11 mouse cellular contexts compared by ENCODE assay signal in genomic region chr19:26613665-26614064, GRCm38 (mm10). TPM values are rescaled to one million over a fixed set of nuclear protein-coding genes. Genes with fewer than 3 reads are reported as not detected.
DNase-seq lines count a peak whose midpoint lies in the region; ATAC-seq and TF ChIP-seq lines count a peak whose summit lies in the region.
"Had no signal": no experiment of that assay in that cellular context is flagged by ENCODE, and none has a peak within 500 bp of the region (broad histone marks: within the 10 kb centered on the region; RNA-seq: fewer than 3 reads in every experiment).

No protein-coding gene starts in this region.

- no peak for DNase-seq in testis, postnatal 10 days (ENCODE audit: low spot score)
- DNase-seq in heart, postnatal 0 days (ENCODE audit: low spot score): peak; percentile 30
- no peak for DNase-seq in liver, postnatal 0 days
- no peak for DNase-seq in left cerebral cortex, adult 11 months (ENCODE audit: low spot score)
- DNase-seq in midbrain, embryonic 14.5 days: no peak
- DNase-seq: cerebellum, postnatal 10 days; thymus, postnatal 14 days had no signal

- TF ChIP-seq EP300 in heart, postnatal 0 days (IDR thresholded peaks at IDR 0.05; ENCODE audit: low read depth): no peak
- TF ChIP-seq EP300 in liver, postnatal 0 days (IDR thresholded peaks at IDR 0.05; ENCODE audit: low read depth): no peak

- ATAC-seq in heart, postnatal 0 days (ENCODE audit: insufficient read depth, low read depth): peak; percentile 24; the same call in 1 of the 2 replicates
- no peak for ATAC-seq in liver, postnatal 0 days
- no peak for ATAC-seq in CD4-positive, CD25-positive, alpha-beta regulatory T cell, adult 4 months
- no peak for ATAC-seq in midbrain, embryonic 14.5 days (ENCODE audit: low FRiP score, low TSS enrichment)
- ATAC-seq: Patski had no signal

- no peak overlapping the region for H3K4me3 ChIP-seq in testis, adult 2 months (ENCODE audit: control insufficient read depth, low read depth, low read length)
- no peak overlapping the region for H3K4me3 ChIP-seq in heart, postnatal 0 days (ENCODE audit: low read depth, low read length)
- H3K4me3 ChIP-seq in liver, postnatal 0 days (ENCODE audit: low read depth, low read length): no peak overlapping the region
- H3K4me3 ChIP-seq in midbrain, embryonic 14.5 days (replicated peaks; ENCODE audit: low read depth, low read length): no peak overlapping the region
- H3K4me3 ChIP-seq: limb, embryonic 15.5 days had no signal

- peak overlapping the region; percentile 56 for H3K27ac ChIP-seq in testis, adult 2 months (ENCODE audit: control insufficient read depth, insufficient read depth, low read depth, low read length)
- H3K27ac ChIP-seq in heart, postnatal 0 days (ENCODE audit: low read depth): peak overlapping the region; percentile 60
- peak overlapping the region; percentile 16; the same call in 1 of the 2 replicates for H3K27ac ChIP-seq in liver, postnatal 0 days (ENCODE audit: low read depth)
- no peak overlapping the region for H3K27ac ChIP-seq in midbrain, embryonic 14.5 days (replicated peaks; ENCODE audit: low read depth, low read length)
- H3K27ac ChIP-seq: limb, embryonic 15.5 days had no signal

- no peak for TF ChIP-seq CTCF in testis, adult 2 months (IDR thresholded peaks at IDR 0.05; ENCODE audit: control insufficient read depth, insufficient read depth, insufficient replicate concordance, low read depth, low read length)
- TF ChIP-seq CTCF in heart, postnatal 0 days (IDR thresholded peaks at IDR 0.05; ENCODE audit: low read depth): no peak
- no peak for TF ChIP-seq CTCF in liver, postnatal 0 days (IDR thresholded peaks at IDR 0.05; ENCODE audit: low read depth)

- no peaks in the 10 kb centered on the region for H3K36me3 ChIP-seq in testis, adult 2 months (ENCODE audit: control insufficient read depth, insufficient read depth, low read length)
- H3K36me3 ChIP-seq in heart, postnatal 0 days (replicated peaks; ENCODE audit: control insufficient read depth, insufficient read depth, low read length): no peaks in the 10 kb centered on the region
- H3K36me3 ChIP-seq in liver, postnatal 0 days (replicated peaks; ENCODE audit: insufficient read depth, low read length): no peaks in the 10 kb centered on the region
- H3K36me3 ChIP-seq in midbrain, embryonic 14.5 days (ENCODE audit: control insufficient read depth, insufficient read depth, low read length): no peaks in the 10 kb centered on the region
- H3K36me3 ChIP-seq: limb, embryonic 15.5 days had no signal

- no peaks in the 10 kb centered on the region for H3K27me3 ChIP-seq in testis, adult 2 months (ENCODE audit: control insufficient read depth, insufficient read depth, low read length)
- no peaks in the 10 kb centered on the region for H3K27me3 ChIP-seq in heart, postnatal 0 days (ENCODE audit: control insufficient read depth, insufficient read depth, low read length)
- no peaks in the 10 kb centered on the region for H3K27me3 ChIP-seq in liver, postnatal 0 days (ENCODE audit: insufficient read depth, low read length)
- no peaks in the 10 kb centered on the region for H3K27me3 ChIP-seq in midbrain, embryonic 14.5 days (ENCODE audit: control insufficient read depth, insufficient read depth, low read length)
- H3K27me3 ChIP-seq: limb, embryonic 15.5 days; Patski had no signal

- no peaks in the 10 kb centered on the region for H3K9me3 ChIP-seq in heart, postnatal 0 days (replicated peaks; ENCODE audit: control insufficient read depth, low read length)
- no peaks in the 10 kb centered on the region for H3K9me3 ChIP-seq in liver, postnatal 0 days (ENCODE audit: low read length)
- no peaks in the 10 kb centered on the region for H3K9me3 ChIP-seq in midbrain, embryonic 14.5 days (ENCODE audit: control insufficient read depth, low read length)
- H3K9me3 ChIP-seq: limb, embryonic 15.5 days had no signal

- H3K4me2 ChIP-seq in heart, postnatal 0 days (ENCODE audit: low read depth, low read length): no peak overlapping the region
- 0 out of 2 replicates have a peak overlapping the region, but pooled peaks have one; percentile 20 for H3K4me2 ChIP-seq in liver, postnatal 0 days (ENCODE audit: low read depth, low read length)
- no peak overlapping the region for H3K4me2 ChIP-seq in midbrain, embryonic 14.5 days (ENCODE audit: low read length)
- H3K4me2 ChIP-seq: limb, embryonic 15.5 days had no signal

- H3K9ac ChIP-seq in heart, postnatal 0 days (replicated peaks; ENCODE audit: low read depth, low read length): no peak overlapping the region
- no peak overlapping the region for H3K9ac ChIP-seq in liver, postnatal 0 days (replicated peaks)
- H3K9ac ChIP-seq in midbrain, embryonic 14.5 days (replicated peaks; ENCODE audit: low read length): no peak overlapping the region
- H3K9ac ChIP-seq: limb, embryonic 15.5 days had no signal

- H3K4me1 ChIP-seq in testis, adult 2 months (ENCODE audit: control insufficient read depth, insufficient read depth, low read length): peaks cover 2% of the 10 kb centered on the region; the same call in 1 of the 2 replicates
- peaks cover 19% of the 10 kb centered on the region for H3K4me1 ChIP-seq in heart, postnatal 0 days (ENCODE audit: control insufficient read depth, insufficient read depth)
- 0 out of 2 replicates have a peak, but pooled peaks cover 11% of the 10 kb centered on the region for H3K4me1 ChIP-seq in liver, postnatal 0 days (ENCODE audit: insufficient read depth)
- 0 out of 2 replicates have a peak, but pooled peaks cover 4% of the 10 kb centered on the region for H3K4me1 ChIP-seq in midbrain, embryonic 14.5 days (ENCODE audit: control insufficient read depth, insufficient read depth, low read length)

- TF ChIP-seq POLR2A in testis, adult 2 months (IDR thresholded peaks at IDR 0.05; ENCODE audit: control insufficient read depth, low read depth, low read length): no peak

- 24% methylated on average over 5 of the region's 5 CpGs for WGBS in heart, postnatal 0 days
- 46% methylated on average over 5 of the region's 5 CpGs for WGBS in liver, postnatal 0 days (ENCODE audit: insufficient replicate concordance)
- WGBS in midbrain, embryonic 14.5 days: 83% methylated on average over 5 of the region's 5 CpGs

RNA-seq across cellular contexts. Expression of gene Smarca2, which starts 8.8 kb away (rescaled TPM):
- polyA plus RNA-seq in testis, adult 2 months (2012; rRNA removed): 196 and 209 TPM in 2 replicates
- 50.1 and 56.9 TPM in 2 replicates for total RNA-seq in heart, postnatal 0 days (2014; rRNA removed; ENCODE audit: low replicate concordance)
- 21.3 and 21.7 TPM in 2 replicates for polyA plus RNA-seq in heart, postnatal 0 days (2015; fragmentation: Nextera tagmentation; extraction: Ambion mirVana)
- 6.3 and 6.7 TPM in 2 replicates for polyA plus RNA-seq in liver, postnatal 0 days (2015; fragmentation: Nextera tagmentation; extraction: Ambion mirVana)
- polyA plus RNA-seq in CD4-positive, CD25-positive, alpha-beta regulatory T cell, adult 4 months (2017; shearing (Covaris generic)): 10 to 100 TPM; 40.8 to 49.9 TPM
- polyA plus RNA-seq in midbrain, embryonic 14.5 days (2014; fragmentation: Nextera tagmentation; extraction: Ambion mirVana): 140 and 144 TPM in 2 replicates
